Mouse (Mus musculus) brain, adult 2 months (tissue): ENCODE measurements at regions not wholly inside any gene's neighbourhood (a gene's known extent, or its start where the extent isn't known, plus 50 kb on each side); places are given as distances from the start of the nearest gene placed in this dataset.

ENCODE experiments used
- DNase-seq: peaks from one replicate; pipeline ENCODE4 v3.0.0; 2011; ENCODE audit warnings: low read depth, low spot score

- DNase-seq: no peak
Measured at GRCm38 (mm10) chr10:91734691-91735090, 553.6 kb upstream of the Tmpo start.

GRCm38 (mm10) chr10:91732007-91732589 is 551.0 kb upstream of the Tmpo start:
- DNase-seq: no peak

GRCm38 (mm10) chr10:91730062-91730461 is 548.9 kb upstream of the Tmpo start:
- no peak for DNase-seq

- peak; percentile 85 for DNase-seq
Measured at GRCm38 (mm10) chr10:91719561-91720371, 538.7 kb upstream of the Tmpo start.

GRCm38 (mm10) chr10:91716604-91717003 is 535.5 kb upstream of the Tmpo start:
- DNase-seq: no peak

GRCm38 (mm10) chr10:91714648-91715047 is 533.5 kb upstream of the Tmpo start:
- DNase-seq: peak; percentile 15

- DNase-seq: peak; percentile 33
Measured at GRCm38 (mm10) chr10:91713529-91713928, 532.4 kb upstream of the Tmpo start.

GRCm38 (mm10) chr10:91706816-91707215 is 525.7 kb upstream of the Tmpo start:
- no peak for DNase-seq

GRCm38 (mm10) chr10:91704751-91705150 is 523.6 kb upstream of the Tmpo start:
- DNase-seq: no peak

- DNase-seq: peak; percentile 10
Measured at GRCm38 (mm10) chr10:91701822-91702221, 520.7 kb upstream of the Tmpo start.

- DNase-seq: no peak
Measured at GRCm38 (mm10) chr10:91686082-91686618, 505.0 kb upstream of the Tmpo start.

- DNase-seq: peak; percentile 25
Measured at GRCm38 (mm10) chr10:91685164-91686027, 504.3 kb upstream of the Tmpo start.

GRCm38 (mm10) chr10:91679641-91680040 is 498.5 kb upstream of the Tmpo start:
- DNase-seq: no peak

GRCm38 (mm10) chr10:91637911-91638310 is 456.8 kb upstream of the Tmpo start:
- no peak for DNase-seq

GRCm38 (mm10) chr10:91628672-91629071 is 447.6 kb upstream of the Tmpo start:
- peak; percentile 32 for DNase-seq

GRCm38 (mm10) chr10:91622281-91622680 is 441.2 kb upstream of the Tmpo start:
- DNase-seq: no peak

GRCm38 (mm10) chr10:91613794-91614479 is 432.8 kb upstream of the Tmpo start:
- DNase-seq: peak; percentile 68

- peak; percentile 67 for DNase-seq
Measured at GRCm38 (mm10) chr10:91612052-91612451, 430.9 kb upstream of the Tmpo start.

- DNase-seq: no peak
Measured at GRCm38 (mm10) chr10:91594891-91595290, 413.8 kb upstream of the Tmpo start.

- DNase-seq: no peak
Measured at GRCm38 (mm10) chr10:91593378-91593777, 412.3 kb upstream of the Tmpo start.

- DNase-seq: no peak
Measured at GRCm38 (mm10) chr10:91591845-91592244, 410.7 kb upstream of the Tmpo start.
